Mouse (Mus musculus) embryonic facial prominence, embryonic 12.5 days (tissue): Measurements from ENCODE around the gene Bcorl1. TPM values are rescaled to one million over a fixed set of nuclear protein-coding genes. Genes with fewer than 3 reads are reported as not detected.

Source experiments
- ATAC-seq: fragments of 200-750 bp; cut with Nextera tagmentation; 2 replicates; pipeline ENCODE4 v1.8.0; 2017; ENCODE audit not compliant: insufficient number of reproducible peaks, insufficient read depth, low FRiP score, low TSS enrichment
- H3K27ac ChIP-seq: fragments of 300-500 bp; sonication (generic); 2 replicates; pipeline ENCODE4 v1.5.1; 2016; ENCODE audit warnings: mild to moderate bottlenecking
- H3K27me3 ChIP-seq: fragments of 300-500 bp; sonication (generic); 2 replicates; pipeline ENCODE4 v1.6.1; 2016; ENCODE audit warnings: mild to moderate bottlenecking, moderate library complexity
- H3K36me3 ChIP-seq: fragments of 300-500 bp; sonication (generic); 2 replicates; pipeline ENCODE4 v1.6.1; 2016; ENCODE audit warnings: mild to moderate bottlenecking
- H3K4me1 ChIP-seq: fragments of 300-500 bp; sonication (generic); 2 replicates; pipeline ENCODE4 v1.6.1; 2016
- H3K4me2 ChIP-seq: fragments of 300-500 bp; sonication (generic); replicated peaks from 2 replicates; pipeline ENCODE4 v1.6.1; 2016; ENCODE audit warnings: mild to moderate bottlenecking, moderate library complexity
- H3K4me3 ChIP-seq: fragments of 300-500 bp; sonication (generic); 2 replicates; pipeline ENCODE4 v1.5.1; 2016; ENCODE audit warnings: mild to moderate bottlenecking
- H3K9ac ChIP-seq: fragments of 300-500 bp; sonication (generic); 2 replicates; pipeline ENCODE4 v1.6.1; 2016; ENCODE audit warnings: mild to moderate bottlenecking, moderate library complexity
- H3K9me3 ChIP-seq: fragments of 300-500 bp; sonication (generic); 2 replicates; pipeline ENCODE4 v1.6.1; 2016; ENCODE audit warnings: mild to moderate bottlenecking, moderate library complexity
- WGBS: fragments of 180-500 bp; shearing (Covaris S2); methylation state at CpG from one replicate; pipeline ENCODE4 v1.1.7; 2016; 5-methylcytosine and 5-hydroxymethylcytosine counted together
- polyA plus RNA-seq: library from polyadenylated mRNA; unstranded; fragments of >200 nt; fragmentation: Nextera tagmentation; extraction: Ambion mirVana; gene quantifications from 2 replicates; pipeline ENCODE4 v1.2.1, GENCODE M21; 2016

Gene Bcorl1
- polyA plus RNA-seq, 1 experiment from 2014 or later, result 5.9 TPM

GRCm38 (mm10) chrX:48452231-48452890 lies 111.2 kb downstream of the Bcorl1 start:
- 29% methylated on average over 9 of the region's 9 CpGs for WGBS
- Histone ChIP-seq H3K27ac (no peak overlapping the region), H3K9ac (no peak overlapping the region), H3K9me3 (no peaks in the 10 kb centered on the region), H3K4me2 (peak overlapping the region; percentile 50), H3K4me3 (peak overlapping the region; percentile 46), H3K4me1 (no peaks in the 10 kb centered on the region), H3K27me3 (peaks cover 17% of the 10 kb centered on the region), H3K36me3 (no peaks in the 10 kb centered on the region)
- no peak for ATAC-seq

GRCm38 (mm10) chrX:48452931-48453673 lies 111.9 kb downstream of the Bcorl1 start:
- H3K4me3 ChIP-seq, result peak overlapping the region; percentile 46
- H3K9ac ChIP-seq, result peak overlapping the region; percentile 52
- ATAC-seq, result peak; percentile 15; the same call in 1 of the 2 replicates
- H3K27ac ChIP-seq, result no peak overlapping the region
- 25% methylated on average over 67 of the region's 71 CpGs for WGBS
- peak overlapping the region; percentile 50 for H3K4me2 ChIP-seq
- no peaks in the 10 kb centered on the region for H3K9me3 ChIP-seq
- H3K4me1 ChIP-seq, result no peaks in the 10 kb centered on the region
- H3K27me3 ChIP-seq, result peaks cover 17% of the 10 kb centered on the region
- H3K36me3 ChIP-seq, result no peaks in the 10 kb centered on the region

GRCm38 (mm10) chrX:48453736-48454494 lies 112.8 kb downstream of the Bcorl1 start:
- Histone ChIP-seq H3K4me1 (no peaks in the 10 kb centered on the region), H3K4me2 (peak overlapping the region; percentile 50), H3K27me3 (peaks cover 17% of the 10 kb centered on the region), H3K9ac (peak overlapping the region; percentile 52), H3K36me3 (no peaks in the 10 kb centered on the region), H3K9me3 (no peaks in the 10 kb centered on the region), H3K4me3 (peak overlapping the region; percentile 46), H3K27ac (no peak overlapping the region; the same call in 1 of the 2 replicates)
- ATAC-seq, result peak; percentile 67
- 23% methylated on average over 40 of the region's 91 CpGs for WGBS

DNA sequence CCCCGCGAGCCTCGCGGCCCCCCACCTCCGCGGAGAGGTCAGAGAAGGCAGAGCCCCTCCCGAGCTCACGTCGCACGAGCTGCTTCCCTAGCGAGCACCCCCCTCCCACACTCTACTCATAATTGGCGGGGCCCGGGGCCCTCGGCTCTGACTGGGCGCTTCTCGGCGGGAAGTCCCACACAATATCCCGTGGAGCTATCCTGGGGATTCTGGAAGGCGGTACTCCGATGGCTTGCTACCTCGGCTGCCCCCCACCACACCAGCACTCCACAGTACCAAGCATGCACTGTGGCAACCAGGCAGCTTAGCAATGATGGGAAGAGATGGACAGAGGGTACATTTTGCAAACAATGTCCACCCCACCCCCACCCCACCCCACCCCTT lies 113.3 kb downstream of the Bcorl1 start:
- Histone ChIP-seq H3K9ac (no peak overlapping the region), H3K9me3 (no peaks in the 10 kb centered on the region), H3K36me3 (no peaks in the 10 kb centered on the region), H3K4me1 (no peaks in the 10 kb centered on the region), H3K4me3 (peak overlapping the region; percentile 46), H3K27ac (no peak overlapping the region), H3K27me3 (peaks cover 17% of the 10 kb centered on the region), H3K4me2 (peak overlapping the region; percentile 50)
- peak; percentile 35; the same call in 1 of the 2 replicates for ATAC-seq
- WGBS, result 26% methylated on average over 16 of the region's 21 CpGs

- no peak overlapping the region; the same call in 1 of the 2 replicates for H3K4me2 ChIP-seq
- WGBS, result 36% methylated on average over 9 of the region's 9 CpGs
Measured at GRCm38 (mm10) chrX:48455018-48455417, 113.9 kb downstream of the Bcorl1 start.

DNA sequence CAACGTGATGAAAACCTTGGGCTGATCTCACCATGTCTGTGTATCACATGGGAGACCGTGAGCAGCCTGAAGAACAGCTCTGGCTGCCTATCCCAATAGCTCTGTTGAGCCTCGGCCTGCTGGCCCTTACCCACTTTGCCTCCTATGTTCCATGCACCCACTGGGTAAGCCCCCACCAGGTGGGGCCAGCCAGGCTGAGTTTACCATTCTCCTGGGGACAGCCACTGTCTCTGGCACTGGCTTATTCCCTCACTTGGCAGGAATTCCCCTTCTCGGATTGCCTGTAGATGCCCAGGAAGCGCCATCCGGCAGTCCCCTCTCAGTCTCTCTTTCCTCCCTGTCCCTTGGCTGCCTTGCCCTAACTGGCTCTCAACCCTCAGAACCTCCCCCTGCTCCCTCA lies 115.8 kb downstream of the Bcorl1 start:
- H3K27ac ChIP-seq, result no peak overlapping the region
- no peaks in the 10 kb centered on the region for H3K4me1 ChIP-seq
- no peak overlapping the region for H3K4me2 ChIP-seq
- H3K27me3 ChIP-seq, result peaks cover 14% of the 10 kb centered on the region
- ATAC-seq, result no peak
- H3K9me3 ChIP-seq, result no peaks in the 10 kb centered on the region
- no peak overlapping the region for H3K9ac ChIP-seq
- H3K36me3 ChIP-seq, result no peaks in the 10 kb centered on the region
- no peak overlapping the region for H3K4me3 ChIP-seq
- 62% methylated on average over 6 of the region's 6 CpGs for WGBS

More at GRCm38 (mm10) chrX:48455018-48455417, 113.9 kb downstream of the Bcorl1 start:
- Histone ChIP-seq H3K27ac (no peak overlapping the region), H3K9me3 (no peaks in the 10 kb centered on the region), H3K4me3 (no peak overlapping the region), H3K9ac (no peak overlapping the region), H3K27me3 (peaks cover 14% of the 10 kb centered on the region), H3K36me3 (no peaks in the 10 kb centered on the region), H3K4me1 (no peaks in the 10 kb centered on the region)
- ATAC-seq, result no peak

Other genes starting within 250 kb of the Bcorl1 start
- gene Xpnpep2, start 232.6 kb upstream of the Bcorl1 start, polyA plus RNA-seq, result 3.6 and 3.8 TPM in 2 replicates
- 1.4 and 1.8 TPM in 2 replicates for gene Sash3, start 194.9 kb upstream of the Bcorl1 start, polyA plus RNA-seq
- gene Zdhhc9, start 132.5 kb upstream of the Bcorl1 start, polyA plus RNA-seq, result 4.2 and 4.5 TPM in 2 replicates
- gene Utp14a, start 84.5 kb upstream of the Bcorl1 start, polyA plus RNA-seq, result 20.2 and 22.7 TPM in 2 replicates
- gene Elf4, start 121.8 kb downstream of the Bcorl1 start, polyA plus RNA-seq, result 3.2 and 4.0 TPM in 2 replicates
- gene Aifm1, start 172.2 kb downstream of the Bcorl1 start, polyA plus RNA-seq, result 75.0 and 79.3 TPM in 2 replicates
- 11.0 and 12.0 TPM in 2 replicates for gene Rab33a, start 177.9 kb downstream of the Bcorl1 start, polyA plus RNA-seq